Mouse (Mus musculus): Measurements from ENCODE around the gene Plekhs1. TPM values are rescaled to one million over a fixed set of nuclear protein-coding genes. Genes with fewer than 3 reads are reported as not detected.

The Plekhs1 gene
- 0.20 TPM for polyA plus RNA-seq (2014; fragmentation: Illumina TruSeq; extraction: RNeasy Lipid Tissue Mini Kit (QIAGEN cat#74804); ENCODE audit: low read depth, low replicate concordance)

GRCm38 (mm10) chr19:56461522-56462101 lies at the start of gene Plekhs1:
TSS of gene Plekhs1 (plus strand) at chr19:56461640.

Other genes starting within 250 kb of the Plekhs1 start
- gene Habp2, start 174.5 kb upstream of the Plekhs1 start, polyA plus RNA-seq (2014; fragmentation: Illumina TruSeq; extraction: RNeasy Lipid Tissue Mini Kit (QIAGEN cat#74804); ENCODE audit: low read depth, low replicate concordance): not detected
- gene Nrap, start 71.6 kb upstream of the Plekhs1 start, polyA plus RNA-seq (2014; fragmentation: Illumina TruSeq; extraction: RNeasy Lipid Tissue Mini Kit (QIAGEN cat#74804); ENCODE audit: low read depth, low replicate concordance): not detected
- 2.9 TPM for gene Casp7, start 64.5 kb upstream of the Plekhs1 start, polyA plus RNA-seq (2014; fragmentation: Illumina TruSeq; extraction: RNeasy Lipid Tissue Mini Kit (QIAGEN cat#74804); ENCODE audit: low read depth, low replicate concordance)
- 19.7 TPM for gene Dclre1a, start 86.6 kb downstream of the Plekhs1 start, polyA plus RNA-seq (2014; fragmentation: Illumina TruSeq; extraction: RNeasy Lipid Tissue Mini Kit (QIAGEN cat#74804); ENCODE audit: low read depth, low replicate concordance)
- gene Nhlrc2, start 86.6 kb downstream of the Plekhs1 start, polyA plus RNA-seq (2014; fragmentation: Illumina TruSeq; extraction: RNeasy Lipid Tissue Mini Kit (QIAGEN cat#74804); ENCODE audit: low read depth, low replicate concordance): 2.5 TPM